Mouse (Mus musculus): ENCODE data around the gene Aatk.

DNA sequence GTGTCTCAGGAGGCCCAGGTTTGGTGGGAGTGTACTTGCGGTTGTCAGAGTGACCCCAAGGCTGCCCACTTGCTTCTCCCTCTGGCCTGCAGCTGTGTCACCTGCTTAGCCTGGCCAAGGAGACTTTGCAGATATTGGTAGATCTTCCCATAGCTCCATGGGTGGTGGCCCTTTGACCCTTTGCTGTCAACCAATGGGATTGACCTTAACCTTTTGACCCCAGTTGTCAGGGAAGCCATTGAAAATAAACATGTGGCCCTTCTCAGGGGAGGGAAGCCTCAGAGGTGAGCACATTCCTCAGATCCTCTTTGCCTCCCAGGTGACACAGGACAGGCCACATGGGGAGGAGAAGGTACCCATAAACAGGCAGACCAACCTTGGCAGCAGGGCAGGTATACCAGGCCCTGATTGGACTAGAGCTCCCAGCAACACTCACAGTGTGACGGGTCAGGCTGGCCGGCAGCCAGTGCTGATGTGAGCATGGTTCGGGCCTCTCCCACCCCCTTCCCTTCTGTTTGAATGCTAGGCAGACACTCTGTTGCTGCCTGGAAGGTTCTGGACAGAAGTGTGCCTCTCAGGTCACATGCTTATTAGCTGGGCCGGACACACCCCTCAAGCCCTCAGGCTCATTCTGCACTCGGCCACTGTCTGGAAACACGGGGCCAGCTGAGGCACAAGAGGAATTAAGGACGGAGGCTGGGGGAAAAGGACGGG is 17.4 kb downstream of the Aatk start:
- no peak for TF ChIP-seq CTCF (IDR thresholded peaks at IDR 0.05; ENCODE audit: low read depth, low read length)
- no peak for TF ChIP-seq GATA1 (IDR thresholded peaks at IDR 0.05; ENCODE audit: borderline replicate concordance, low read length)

Data from G1E (cell line).